Mouse (Mus musculus): Measurements from ENCODE around the gene Rabep2. TPM values are rescaled to one million over a fixed set of nuclear protein-coding genes. Genes with fewer than 3 reads are reported as not detected.

The Rabep2 gene
- total and polyA plus RNA-seq, 3 experiments = 33.7 to 38.5 (median 35.7) TPM

- H3K9ac ChIP-seq (ENCODE audit: insufficient read depth, low read depth) = no peak overlapping the region
- H3K27me3 ChIP-seq (replicated peaks) = no peaks in the 10 kb centered on the region
- peaks cover 9 to 60% of the 10 kb centered on the region in 2 experiments for H3K4me1 ChIP-seq (ENCODE audit: control insufficient read depth in 1 of 2, insufficient read depth in 2 of 2)
- H3K4me3 ChIP-seq (replicated peaks in 1 of 3; ENCODE audit: low read depth in 2 of 3, low read length in 2 of 3, poor library complexity in 1 of 3) = no peak overlapping the region
- in situ Hi-C loops (cut with MboI; ENCODE audit: low pct_ligation_motif_present, low pct_unique_long_range_greater_than_20kb, low sequenced_read_pairs) (no loop called here), dilution Hi-C loops (cut with MboI; ENCODE audit: extremely low pct_ligation_motif_present, extremely low pct_unique_long_range_greater_than_20kb, low sequenced_read_pairs) (no loop called here)
- H3K9me3 ChIP-seq (replicated peaks; ENCODE audit: low read length) = no peaks in the 10 kb centered on the region
- no peak overlapping the region for H3K27ac ChIP-seq (ENCODE audit: insufficient read depth, low read depth)
- no peak for DNase-seq (ENCODE audit: extremely low read depth)
- peaks cover 5 to 28% of the 10 kb centered on the region in 2 experiments for H3K36me3 ChIP-seq (replicated peaks in 1 of 2; ENCODE audit: control insufficient read depth in 1 of 2, insufficient read depth in 1 of 2, low read length in 1 of 2)
- H3K4me2 ChIP-seq (ENCODE audit: insufficient read depth, low read depth, poor library complexity, severe bottlenecking) = no peak overlapping the region
- no peaks in the 10 kb centered on the region for H3K79me2 ChIP-seq (replicated peaks; ENCODE audit: control insufficient read depth, extremely low read depth, insufficient read depth, poor library complexity, severe bottlenecking)
- TF ChIP-seq MAX (IDR thresholded peaks at IDR 0.05; ENCODE audit: low read length) = no peak
- TF ChIP-seq GABPA (IDR thresholded peaks at IDR 0.05; ENCODE audit: insufficient replicate concordance, low read depth, low read length) = no peak
Observed at GRCm38 (mm10) chr7:126461626-126462025, 33.1 kb downstream of the Rabep2 start.

GRCm38 (mm10) chr7:126463004-126463403 is 34.4 kb downstream of the Rabep2 start, which contains the start of gene Atp2a1:
Atp2a1 (minus strand) TSS chr7:126463108.
- H3K36me3 ChIP-seq (replicated peaks in 1 of 2; ENCODE audit: control insufficient read depth in 1 of 2, insufficient read depth in 1 of 2, low read length in 1 of 2) = peaks cover 17 to 32% of the 10 kb centered on the region in 2 experiments
- no peak within 1 kb of the TSS for H3K4me3 ChIP-seq (replicated peaks in 1 of 3; ENCODE audit: low read depth in 2 of 3, low read length in 2 of 3, poor library complexity in 1 of 3)
- H3K4me2 ChIP-seq (ENCODE audit: insufficient read depth, low read depth, poor library complexity, severe bottlenecking) = no peak within 1 kb of the TSS
- peaks cover 9 to 72% of the 10 kb centered on the region in 2 experiments for H3K4me1 ChIP-seq (ENCODE audit: control insufficient read depth in 1 of 2, insufficient read depth in 2 of 2)
- TF ChIP-seq HCFC1 (IDR thresholded peaks at IDR 0.05; ENCODE audit: low read depth, low read length) (no peak), POLR2AphosphoS2 (IDR thresholded peaks at IDR 0.05; ENCODE audit: low read depth, low read length) (no peak), UBTF (IDR thresholded peaks at IDR 0.05; ENCODE audit: low read depth, low read length) (no peak), USF2 (conservative IDR thresholded peaks at IDR 0.05; ENCODE audit: low read depth, low read length) (no peak), MEF2A (IDR thresholded peaks at IDR 0.05; ENCODE audit: borderline replicate concordance, low read depth, low read length) (no peak), RCOR1 (conservative IDR thresholded peaks at IDR 0.05; ENCODE audit: low read depth, low read length) (no peak), ETS1 (conservative IDR thresholded peaks at IDR 0.05; ENCODE audit: low read depth, low read length) (no peak), MAX (IDR thresholded peaks at IDR 0.05; ENCODE audit: low read length) (no peak), CHD2 (IDR thresholded peaks at IDR 0.05; ENCODE audit: low read length) (no peak), PAX5 (IDR thresholded peaks at IDR 0.05; ENCODE audit: low read length) (no peak), JUN (IDR thresholded peaks at IDR 0.05; ENCODE audit: insufficient read depth, low read depth, low read length) (no peak), RAD21 (IDR thresholded peaks at IDR 0.05; ENCODE audit: low read depth, low read length) (no peak), GABPA (IDR thresholded peaks at IDR 0.05; ENCODE audit: insufficient replicate concordance, low read depth, low read length) (no peak), MXI1 (IDR thresholded peaks at IDR 0.05; ENCODE audit: low read depth, low read length) (no peak), MYC (IDR thresholded peaks at IDR 0.05; ENCODE audit: low read depth, low read length) (no peak), CTCF (conservative IDR thresholded peaks at IDR 0.05 in 1 of 2, IDR thresholded peaks at IDR 0.05 in 1 of 2; ENCODE audit: low read depth in 2 of 2, low read length in 2 of 2) (no peak), ZC3H11A (IDR thresholded peaks at IDR 0.05; ENCODE audit: low read depth, low read length) (no peak), SIN3A (IDR thresholded peaks at IDR 0.05; ENCODE audit: low read length) (no peak)
- dilution Hi-C loops (cut with MboI; ENCODE audit: extremely low pct_ligation_motif_present, extremely low pct_unique_long_range_greater_than_20kb, low sequenced_read_pairs) = no loop called here
- no peak within 1 kb of the TSS for H3K9ac ChIP-seq (ENCODE audit: insufficient read depth, low read depth)
- DNase-seq (ENCODE audit: extremely low read depth) = no peak
- in situ Hi-C loops (cut with MboI; ENCODE audit: low pct_ligation_motif_present, low pct_unique_long_range_greater_than_20kb, low sequenced_read_pairs) = no loop called here
- no peak within 1 kb of the TSS for H3K27ac ChIP-seq (ENCODE audit: insufficient read depth, low read depth)
- no peaks in the 10 kb centered on the region for H3K9me3 ChIP-seq (replicated peaks; ENCODE audit: low read length)
- no peaks in the 10 kb centered on the region for H3K27me3 ChIP-seq (replicated peaks)
- H3K79me2 ChIP-seq (replicated peaks; ENCODE audit: control insufficient read depth, extremely low read depth, insufficient read depth, poor library complexity, severe bottlenecking) = no peaks in the 10 kb centered on the region

Data from CH12.LX (cell line).